Mouse (Mus musculus) G1E (cell line): ENCODE results near the gene Cdc42bpg.

Experiments
- CTCF ChIP-seq: IDR thresholded peaks from 2 replicates; pipeline ENCODE4 v1.5.1; 2012; ENCODE audit warnings: low read depth, low read length, inconsistent platforms, mixed read lengths
- GATA1 ChIP-seq: IDR thresholded peaks from 2 replicates; pipeline ENCODE4 v1.6.1; 2012; ENCODE audit warnings: borderline replicate concordance, low read length, inconsistent platforms, mixed read lengths
- POLR2AphosphoS5 ChIP-seq: IDR thresholded peaks from 2 replicates; pipeline ENCODE4 v1.6.1; 2012; ENCODE audit warnings: low read depth, low read length, inconsistent platforms; ENCODE audit not compliant: insufficient replicate concordance
- TAL1 ChIP-seq: conservative IDR thresholded peaks from 2 replicates; pipeline ENCODE4 v1.6.1; 2012; ENCODE audit warnings: low read depth, low read length, inconsistent platforms, mixed read lengths

GRCm38 (mm10) chr19:6264200-6264599 is 42.1 kb upstream of the Cdc42bpg start:
- TF ChIP-seq CTCF = no peak
- TF ChIP-seq GATA1 = no peak
- TF ChIP-seq POLR2AphosphoS5 = no peak
- no peak for TF ChIP-seq TAL1
